Mouse (Mus musculus) monocyte, adult 59 days (primary cell): ENCODE measurements around the gene Pdha1. TPM values are rescaled to one million over a fixed set of nuclear protein-coding genes. Genes with fewer than 3 reads are reported as not detected.

Experiments
- total RNA-seq, 2 experiments: library from RNA; stranded (reverse); gene quantifications; one replicate each; pipeline ENCODE4 v1.2.4; 2023

Pdha1 gene
- total RNA-seq = 100 to 1,000 TPM; 138 to 163 TPM

GRCm38 (mm10) chrX:160137861-160138717, at the start of gene Pdha1:
TSS of gene Pdha1 (minus strand) at chrX:160138413.

Other genes starting within 250 kb of the Pdha1 start
- 10 to 100 TPM; 30.3 to 35.2 TPM for gene Map3k15, start 150.0 kb downstream of the Pdha1 start, total RNA-seq